Mouse (Mus musculus) ES-E14 (cell line): ENCODE measurements around the gene Slc28a1. TPM values are rescaled to one million over a fixed set of nuclear protein-coding genes. Genes with fewer than 3 reads are reported as not detected.

ENCODE experiments used
- DNase-seq: peaks from one replicate; pipeline ENCODE4 v3.0.0-alpha.2; 2013; ENCODE audit warnings: low read depth, low spot score
- H3K27ac ChIP-seq: 2 replicates; pipeline ENCODE4 v1.5.1; 2012; ENCODE audit warnings: low read depth, mild to moderate bottlenecking, low read length, moderate library complexity, mixed read lengths; ENCODE audit not compliant: poor library complexity, insufficient read depth, severe bottlenecking
- H3K36me3 ChIP-seq: 2 replicates; pipeline ENCODE4 v1.6.1; 2012; ENCODE audit warnings: mild to moderate bottlenecking, low read length, moderate library complexity, mixed read lengths; ENCODE audit not compliant: control insufficient read depth, poor library complexity, insufficient read depth, severe bottlenecking
- H3K4me1 ChIP-seq, 2 experiments: fragments of 150-350 bp in 1 of 2; sonication (generic) in 1 of 2; 2 replicates each; pipeline ENCODE4 v1.6.1; 2012; ENCODE audit warnings: low read length in 2 of 2, mild to moderate bottlenecking in 1 of 2, mixed read lengths in 1 of 2; ENCODE audit not compliant: control insufficient read depth in 2 of 2, insufficient read depth in 2 of 2, poor library complexity in 1 of 2
- H3K4me3 ChIP-seq, 2 experiments: fragments of 150-350 bp in 1 of 2; sonication (generic) in 1 of 2; 2 replicates each; pipeline ENCODE4 v1.5.1; 2012; ENCODE audit warnings: low read length in 2 of 2, low read depth in 1 of 2, mild to moderate bottlenecking in 1 of 2, mixed read lengths in 1 of 2; ENCODE audit not compliant: insufficient read depth in 1 of 2, poor library complexity in 1 of 2, severe bottlenecking in 1 of 2
- H3K9ac ChIP-seq: 2 replicates; pipeline ENCODE4 v1.6.1; 2012; ENCODE audit warnings: low read depth, mild to moderate bottlenecking, low read length, mixed read lengths; ENCODE audit not compliant: poor library complexity, insufficient read depth, severe bottlenecking
- H3K9me3 ChIP-seq: fragments of 150-350 bp; sonication (generic); 2 replicates; pipeline ENCODE4 v1.6.1; 2012; ENCODE audit warnings: low read depth, mild to moderate bottlenecking, low read length; ENCODE audit not compliant: control insufficient read depth, insufficient read depth
- CHD2 ChIP-seq: IDR thresholded peaks from 2 replicates; pipeline ENCODE4 v1.6.1; 2014; ENCODE audit warnings: mild to moderate bottlenecking, low read depth, low read length, inconsistent platforms
- HCFC1 ChIP-seq: IDR thresholded peaks from 2 replicates; pipeline ENCODE4 v1.6.1; 2012; ENCODE audit warnings: low read length, inconsistent platforms, borderline replicate concordance; ENCODE audit not compliant: insufficient read depth
- MAFK ChIP-seq: IDR thresholded peaks from 2 replicates; pipeline ENCODE4 v1.6.1; 2014; ENCODE audit warnings: mild to moderate bottlenecking, low read depth, low read length, inconsistent platforms; ENCODE audit not compliant: insufficient read depth
- ZC3H11A ChIP-seq: IDR thresholded peaks from 2 replicates; pipeline ENCODE4 v1.6.1; 2012; ENCODE audit warnings: low read depth, mild to moderate bottlenecking, inconsistent platforms, low read length, borderline replicate concordance
- ZNF384 ChIP-seq: IDR thresholded peaks from 2 replicates; pipeline ENCODE4 v1.6.1; 2012; ENCODE audit warnings: low read depth, low read length, inconsistent platforms
- in situ Hi-C, 2 experiments: fragments of 600-800 bp; cut with MboI; formaldehyde crosslinking; loops; one replicate each; pipeline ENCODE4 v1.15.1; 2025; ENCODE audit warnings: low sequenced_read_pairs in 2 of 2, inconsistent platforms in 1 of 2; ENCODE audit not compliant: unreplicated experiment in 2 of 2
- total RNA-seq: library from RNA; depleted of rRNA; stranded (reverse); fragments of 300-350 nt; gene quantifications from 2 replicates; pipeline ENCODE4 v1.2.3, GENCODE M21; 2012

The Slc28a1 gene
- total RNA-seq, 1 experiment = 44.8 TPM

GRCm38 (mm10) chr7:81179494-81179893 lies 64.9 kb downstream of the Slc28a1 start:
- H3K9ac ChIP-seq = no peak overlapping the region
- DNase-seq = no peak
- H3K27ac ChIP-seq = no peak overlapping the region
- in situ Hi-C loops = no loop called here
- no peaks in the 10 kb centered on the region for H3K9me3 ChIP-seq
- no peak overlapping the region for H3K4me3 ChIP-seq
- TF ChIP-seq HCFC1 = no peak
- H3K36me3 ChIP-seq = no peaks in the 10 kb centered on the region
- H3K4me1 ChIP-seq = peaks cover 3% of the 10 kb centered on the region in 2 experiments; a peak in 2 of 4 replicates

- no peak overlapping the region; the same call in 1 of the 2 replicates for H3K9ac ChIP-seq
- H3K4me1 ChIP-seq = peaks cover 3% of the 10 kb centered on the region in 2 experiments; a peak in 2 of 4 replicates
- no peaks in the 10 kb centered on the region for H3K36me3 ChIP-seq
- no peak overlapping the region for H3K4me3 ChIP-seq
- in situ Hi-C loops = no loop called here
- no peaks in the 10 kb centered on the region for H3K9me3 ChIP-seq
- TF ChIP-seq MAFK (no peak), ZC3H11A (no peak), HCFC1 (no peak), CHD2 (no peak), ZNF384 (no peak)
- H3K27ac ChIP-seq = no peak overlapping the region
- no peak for DNase-seq
Observed at GRCm38 (mm10) chr7:81182492-81183175, 68.0 kb downstream of the Slc28a1 start.

GRCm38 (mm10) chr7:81183181-81183580 lies 68.6 kb downstream of the Slc28a1 start:
- H3K27ac ChIP-seq = no peak overlapping the region
- no peak overlapping the region; the same call in 1 of the 2 replicates for H3K9ac ChIP-seq
- no peak overlapping the region for H3K4me3 ChIP-seq
- DNase-seq = no peak
- no peaks in the 10 kb centered on the region for H3K9me3 ChIP-seq
- in situ Hi-C loops = no loop called here
- H3K36me3 ChIP-seq = no peaks in the 10 kb centered on the region
- TF ChIP-seq MAFK = no peak
- no peak for TF ChIP-seq HCFC1
- no peak for TF ChIP-seq ZNF384
- no peak for TF ChIP-seq CHD2
- TF ChIP-seq ZC3H11A = no peak
- H3K4me1 ChIP-seq = peaks cover 3% of the 10 kb centered on the region in 2 experiments; a peak in 2 of 4 replicates

- TF ChIP-seq CHD2 (no peak), HCFC1 (no peak), ZNF384 (no peak), MAFK (no peak), ZC3H11A (no peak)
- no peak overlapping the region for H3K27ac ChIP-seq
- H3K9ac ChIP-seq = no peak overlapping the region
- peaks cover 3 to 5% of the 10 kb centered on the region in 2 experiments; a peak in 2 of 4 replicates for H3K4me1 ChIP-seq
- no peaks in the 10 kb centered on the region for H3K36me3 ChIP-seq
- in situ Hi-C loops = no loop called here
- H3K4me3 ChIP-seq = no peak overlapping the region
- H3K9me3 ChIP-seq = no peaks in the 10 kb centered on the region
- no peak for DNase-seq
Observed at GRCm38 (mm10) chr7:81184136-81184535, 69.5 kb downstream of the Slc28a1 start.
